In genomic region chr10:40420703-40421102, GRCm38 (mm10) we compare ENCODE assay signal across 11 mouse cellular contexts.
A peak's percentile ranks its signal among the peaks of the same experiment; 100 is the strongest.
DNase-seq lines count a peak whose midpoint lies in the region; ATAC-seq and TF ChIP-seq lines count a peak whose summit lies in the region.
"Had no signal": no experiment of that assay in that cellular context is flagged by ENCODE, and none has a peak within 500 bp of the region (broad histone marks: within the 10 kb centered on the region; RNA-seq: fewer than 3 reads in every experiment).

No protein-coding gene starts in this region.

- no peak overlapping the region for H3K27ac ChIP-seq in lung, postnatal 0 days (ENCODE audit: low read length)
- H3K27ac ChIP-seq: hindbrain, embryonic 13.5 days; liver, embryonic 12.5 days had no signal

- no peaks in the 10 kb centered on the region; the same call in 1 of the 2 replicates for H3K4me1 ChIP-seq in lung, postnatal 0 days (ENCODE audit: insufficient read depth, low read depth, low read length)
- H3K4me1 ChIP-seq in megakaryocyte, embryonic 14.5 days, result peaks cover 79% of the 10 kb centered on the region

- TF ChIP-seq EP300 in lung, postnatal 0 days (IDR thresholded peaks at IDR 0.05), result no peak

- TF ChIP-seq CTCF in lung, postnatal 0 days (IDR thresholded peaks at IDR 0.05), result no peak

- peak; percentile 41 to 64 for DNase-seq in cerebellum, postnatal 10 days
- no peak for DNase-seq in cerebellum, adult 11 months
- DNase-seq in lung, postnatal 0 days (ENCODE audit: low spot score), result no peak
- no peak for DNase-seq in lung, postnatal 10 days
- DNase-seq in thymus, postnatal 36 days, result peak; percentile 41 to 54
- DNase-seq in yolk sac, embryonic 10.5 days (ENCODE audit: low spot score), result no peak
- DNase-seq: gastrocnemius, postnatal 10 days had no signal

- no peaks in the 10 kb centered on the region for H3K36me3 ChIP-seq in lung, postnatal 0 days (ENCODE audit: insufficient read depth, low read length)
- peaks cover 22% of the 10 kb centered on the region for H3K36me3 ChIP-seq in megakaryocyte, embryonic 14.5 days (replicated peaks; ENCODE audit: low read length)
- H3K36me3 ChIP-seq: hindbrain, embryonic 13.5 days; liver, embryonic 12.5 days had no signal

- H3K9me3 ChIP-seq in lung, postnatal 0 days (ENCODE audit: low read length), result no peaks in the 10 kb centered on the region
- no peaks in the 10 kb centered on the region for H3K9me3 ChIP-seq in megakaryocyte, embryonic 14.5 days
- H3K9me3 ChIP-seq: hindbrain, embryonic 13.5 days; liver, embryonic 12.5 days had no signal

- H3K4me3 ChIP-seq in lung, postnatal 0 days (ENCODE audit: low read depth, low read length), result no peak overlapping the region
- H3K4me3 ChIP-seq in megakaryocyte, embryonic 14.5 days (replicated peaks), result peak overlapping the region; percentile 69
- H3K4me3 ChIP-seq: hindbrain, embryonic 13.5 days; liver, embryonic 12.5 days had no signal

- 79% methylated on average over 2 of the region's 2 CpGs for WGBS in lung, postnatal 0 days

- no peak overlapping the region for H3K4me2 ChIP-seq in lung, postnatal 0 days (replicated peaks; ENCODE audit: low read depth, low read length)
- H3K4me2 ChIP-seq: hindbrain, embryonic 13.5 days; liver, embryonic 12.5 days had no signal

- no peak overlapping the region for H3K9ac ChIP-seq in lung, postnatal 0 days (replicated peaks; ENCODE audit: low read depth)
- H3K9ac ChIP-seq: hindbrain, embryonic 13.5 days; liver, embryonic 12.5 days had no signal

- ATAC-seq in lung, postnatal 0 days, result peak; percentile 21; the same call in 1 of the 2 replicates
- ATAC-seq in inflammation-experienced regulatory T-cells, adult 6 months, result no peak
- ATAC-seq: liver, embryonic 12.5 days had no signal

- no peaks in the 10 kb centered on the region for H3K27me3 ChIP-seq in lung, postnatal 0 days (replicated peaks; ENCODE audit: insufficient read depth, low read length)
- H3K27me3 ChIP-seq in megakaryocyte, embryonic 14.5 days (replicated peaks), result no peaks in the 10 kb centered on the region
- H3K27me3 ChIP-seq: hindbrain, embryonic 13.5 days; liver, embryonic 12.5 days had no signal

Comparison
In these comparisons a context has a peak if more than half of its experiments do, and no peak if none do; other contexts are left out.
1. DNase-seq: peak in cerebellum, postnatal 10 days (2 of 2) and thymus, postnatal 36 days (2 of 2); none in cerebellum, adult 11 months (single experiment), lung, postnatal 0 days (single experiment), lung, postnatal 10 days (single experiment) and yolk sac, embryonic 10.5 days (single experiment).